Mouse (Mus musculus) liver, embryonic 14.5 days (tissue): ENCODE measurements around the gene Fam89b.
A peak's percentile ranks its signal among the peaks of the same experiment; 100 is the strongest.

Experiments used
- CTCF ChIP-seq: IDR thresholded peaks from 2 replicates; pipeline ENCODE4 v1.5.1; 2016; ENCODE audit warnings: antibody characterized with exemption, low read depth, control low read depth
- EP300 ChIP-seq: IDR thresholded peaks from 2 replicates; pipeline ENCODE4 v1.6.1; 2016; ENCODE audit warnings: antibody characterized with exemption, low read depth

- TF ChIP-seq CTCF = peak; percentile 100
- TF ChIP-seq EP300 = no peak
Measured at GRCm38 (mm10) chr19:5727701-5728100, 1.8 kb downstream of the Fam89b start.
